Mouse (Mus musculus) limb, embryonic 14.5 days (tissue): ENCODE measurements at regions not wholly inside any gene's neighbourhood (a gene's known extent, or its start where the extent isn't known, plus 50 kb on each side); places are given as distances from the start of the nearest gene placed in this dataset.
A peak's percentile ranks its signal among the peaks of the same experiment; 100 is the strongest.
"Not testable (repeated sequence)": the region's sequence is repeated elsewhere in the genome, so short reads cannot be mapped to it uniquely, and the experiment has no call there.

Experiments
- ATAC-seq: fragments of 200-750 bp; cut with Nextera tagmentation; 2 replicates; pipeline ENCODE4 v1.8.0; 2017; ENCODE audit warnings: low read depth, moderate number of reproducible peaks, moderate TSS enrichment; ENCODE audit not compliant: low FRiP score
- DNase-seq: peaks from one replicate; pipeline ENCODE4 v3.0.0-alpha.2; 2015; ENCODE audit warnings: low spot score
- H3K27ac ChIP-seq: fragments of 300-500 bp; sonication (generic); replicated peaks from 2 replicates; pipeline ENCODE4 v1.5.1; 2014; ENCODE audit warnings: low read depth, mild to moderate bottlenecking, low read length, moderate library complexity, mixed read lengths
- H3K27me3 ChIP-seq: fragments of 300-500 bp; sonication (generic); 2 replicates; pipeline ENCODE4 v1.6.1; 2014; ENCODE audit warnings: low read length, mixed read lengths; ENCODE audit not compliant: control insufficient read depth, insufficient read depth
- H3K36me3 ChIP-seq: fragments of 300-500 bp; sonication (generic); 2 replicates; pipeline ENCODE4 v1.6.1; 2014; ENCODE audit warnings: mild to moderate bottlenecking, low read length, moderate library complexity, mixed read lengths; ENCODE audit not compliant: control insufficient read depth, insufficient read depth
- H3K4me1 ChIP-seq: fragments of 300-500 bp; sonication (generic); 2 replicates; pipeline ENCODE4 v1.6.1; 2014; ENCODE audit warnings: antibody characterized with exemption, low read length, mixed read lengths; ENCODE audit not compliant: control insufficient read depth, insufficient read depth
- H3K4me2 ChIP-seq: fragments of 300-500 bp; sonication (generic); replicated peaks from 2 replicates; pipeline ENCODE4 v1.6.1; 2014; ENCODE audit warnings: low read depth, mild to moderate bottlenecking, low read length, moderate library complexity; ENCODE audit not compliant: severe bottlenecking
- H3K4me3 ChIP-seq: fragments of 300-500 bp; sonication (generic); replicated peaks from 2 replicates; pipeline ENCODE4 v1.5.1; 2014; ENCODE audit warnings: low read length
- H3K9ac ChIP-seq: fragments of 300-500 bp; sonication (generic); 2 replicates; pipeline ENCODE4 v1.6.1; 2014; ENCODE audit warnings: mild to moderate bottlenecking, low read depth, low read length, moderate library complexity; ENCODE audit not compliant: severe bottlenecking
- H3K9me3 ChIP-seq: fragments of 300-500 bp; sonication (generic); 2 replicates; pipeline ENCODE4 v1.6.1; 2016; ENCODE audit warnings: low read length; ENCODE audit not compliant: control insufficient read depth
- WGBS: fragments of 180-500 bp; shearing (Covaris S2); extraction: QIAGEN DNeasy Blood & Tissue Kit; methylation state at CpG from one replicate; pipeline ENCODE4 v1.1.7; 2014; 5-methylcytosine and 5-hydroxymethylcytosine counted together

- not testable (repeated sequence) for H3K36me3 ChIP-seq, ATAC-seq, H3K4me2 ChIP-seq, H3K9me3 ChIP-seq, H3K27ac ChIP-seq, DNase-seq, H3K4me3 ChIP-seq, H3K9ac ChIP-seq, H3K27me3 ChIP-seq, H3K4me1 ChIP-seq
- WGBS, result 85% methylated on average over 3 of the region's 3 CpGs
Observed at GRCm38 (mm10) chr8:20266776-20267175, 96.2 kb downstream of the Gm15319 start.

- 81% methylated on average over 1 of the region's 1 CpGs for WGBS
- not testable (repeated sequence) for ATAC-seq, H3K9me3 ChIP-seq, H3K9ac ChIP-seq, H3K4me3 ChIP-seq, H3K27ac ChIP-seq, H3K4me1 ChIP-seq, H3K27me3 ChIP-seq, H3K36me3 ChIP-seq, DNase-seq, H3K4me2 ChIP-seq
Observed at GRCm38 (mm10) chr8:20264612-20265011, 98.4 kb downstream of the Gm15319 start.

DNA sequence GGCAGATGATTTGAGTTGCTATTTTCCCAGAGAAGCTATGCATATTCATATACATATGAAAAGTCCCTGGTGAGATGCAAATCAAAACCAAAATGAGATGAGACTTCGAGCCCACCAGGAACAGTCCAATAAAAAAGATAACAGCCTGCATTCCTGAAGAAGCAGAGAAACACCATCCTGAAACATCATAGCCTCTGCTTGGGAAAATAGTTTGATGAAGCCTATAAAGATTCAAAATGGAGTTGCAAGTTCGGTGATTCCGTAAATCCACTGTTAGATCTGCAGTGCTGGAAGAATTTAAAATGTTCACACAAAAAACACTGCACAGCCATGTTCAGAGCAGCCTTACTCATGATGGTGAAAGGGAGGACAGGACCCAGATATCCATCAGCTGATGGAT, 98.9 kb downstream of the Gm15319 start:
- H3K9me3 ChIP-seq, DNase-seq, H3K4me1 ChIP-seq, H3K27ac ChIP-seq, ATAC-seq, H3K36me3 ChIP-seq, H3K27me3 ChIP-seq, H3K9ac ChIP-seq, H3K4me3 ChIP-seq, H3K4me2 ChIP-seq: not testable (repeated sequence)
- WGBS, result 85% methylated on average over 3 of the region's 3 CpGs

DNA sequence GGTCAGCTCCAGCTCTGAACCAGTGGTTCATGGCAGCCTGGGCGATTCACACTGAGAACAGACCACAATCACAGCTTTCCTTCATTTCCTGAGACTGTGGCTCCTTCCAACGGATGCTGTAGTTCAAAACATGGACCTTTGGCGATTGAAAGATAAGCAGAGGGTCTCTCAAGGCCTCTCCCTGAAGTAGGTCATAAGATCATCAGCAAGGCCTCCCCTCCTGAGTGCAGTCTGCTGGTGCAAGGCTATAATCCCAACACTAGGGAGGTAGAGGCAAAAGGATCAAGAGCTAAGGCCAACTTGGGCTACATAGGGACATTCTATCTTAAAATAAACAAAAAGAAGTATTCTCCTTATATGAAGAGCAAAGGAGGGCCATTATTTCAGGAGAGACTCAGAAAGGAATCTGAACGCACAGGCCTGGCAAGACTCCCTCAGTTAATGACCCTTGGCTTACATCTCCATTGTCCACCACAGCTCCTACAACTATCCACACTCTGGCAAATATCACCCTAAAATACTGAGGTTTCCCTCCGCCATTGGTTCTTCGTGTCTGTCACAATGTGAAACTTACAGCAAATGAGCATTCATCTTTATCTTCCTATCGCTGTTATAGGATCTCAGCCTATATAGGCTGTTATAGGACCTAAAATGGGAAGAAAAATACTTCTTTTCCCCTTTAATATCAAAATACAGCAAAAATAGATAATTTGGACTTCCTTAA, 100.0 kb downstream of the Gm15319 start:
- H3K4me3 ChIP-seq, H3K9ac ChIP-seq, H3K9me3 ChIP-seq, ATAC-seq, DNase-seq, H3K4me2 ChIP-seq, H3K27me3 ChIP-seq, H3K27ac ChIP-seq, H3K36me3 ChIP-seq, H3K4me1 ChIP-seq: not testable (repeated sequence)
- 81% methylated on average over 5 of the region's 7 CpGs for WGBS

DNA sequence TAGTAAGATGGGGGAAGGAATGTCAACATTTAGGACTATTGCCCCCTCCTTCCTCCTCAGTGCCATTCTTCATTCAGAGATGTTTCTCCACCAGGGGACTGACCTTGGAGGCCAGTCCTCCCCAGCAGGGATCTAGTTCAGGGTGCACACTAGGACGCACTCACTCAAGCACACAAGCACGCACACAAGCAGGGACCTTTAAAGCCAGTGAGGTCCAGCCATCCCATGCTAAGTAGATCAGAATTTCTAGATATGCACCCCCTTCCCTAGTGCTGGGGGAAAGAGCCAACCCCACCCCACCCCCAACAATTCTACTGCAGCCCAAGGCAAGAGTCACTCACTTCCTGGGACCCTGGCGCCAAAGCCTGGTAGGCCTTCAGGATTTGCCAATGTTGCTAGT, 100.8 kb downstream of the Gm15319 start:
- H3K9me3 ChIP-seq, H3K27ac ChIP-seq, H3K4me3 ChIP-seq, H3K9ac ChIP-seq, ATAC-seq, H3K27me3 ChIP-seq, H3K4me2 ChIP-seq, H3K4me1 ChIP-seq, H3K36me3 ChIP-seq: not testable (repeated sequence)
- no CpG with 5 or more reads among the region's 3 CpGs for WGBS
- peak; percentile 1 for DNase-seq

DNA sequence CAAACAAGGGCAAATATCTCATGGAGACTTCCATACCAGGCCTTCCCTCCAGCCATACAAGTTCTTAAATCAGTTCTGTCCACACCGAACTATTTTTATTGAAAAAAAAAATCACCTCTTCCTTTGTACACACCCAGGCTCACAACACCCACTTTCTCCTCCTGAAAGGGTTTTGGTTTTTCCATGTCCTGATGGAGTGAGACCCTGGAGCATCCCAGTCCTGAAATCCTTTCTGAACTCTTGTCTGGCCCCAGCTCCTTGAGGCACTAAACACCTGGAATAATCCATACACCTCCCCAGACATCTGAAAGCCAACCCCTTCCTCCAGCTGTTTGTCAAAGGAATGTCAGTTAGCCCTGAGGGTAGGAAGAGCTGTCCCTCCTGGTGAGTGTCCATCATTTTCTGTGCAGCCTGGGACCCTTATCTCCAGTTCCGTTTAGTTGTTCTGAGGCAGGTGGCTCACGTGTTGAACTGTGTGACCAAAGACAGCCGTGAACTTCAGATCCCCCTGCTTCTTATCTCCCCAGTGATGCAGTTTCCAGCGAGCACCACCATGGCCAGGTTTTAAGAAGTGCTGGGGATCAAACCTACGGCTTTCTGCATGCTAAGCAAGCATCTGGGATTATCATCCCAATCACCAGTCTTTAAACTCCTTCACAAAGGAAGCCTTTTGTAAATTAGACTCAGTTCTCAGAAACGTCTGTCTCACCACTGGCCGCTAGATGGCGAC, 101.4 kb downstream of the Gm15319 start:
- not testable (repeated sequence) for H3K9me3 ChIP-seq, H3K27ac ChIP-seq, H3K4me2 ChIP-seq, H3K36me3 ChIP-seq, H3K4me1 ChIP-seq, H3K9ac ChIP-seq, DNase-seq, ATAC-seq, H3K4me3 ChIP-seq, H3K27me3 ChIP-seq
- WGBS, result 54% methylated on average over 5 of the region's 9 CpGs

- ATAC-seq, H3K27me3 ChIP-seq, H3K27ac ChIP-seq, H3K4me2 ChIP-seq, H3K9ac ChIP-seq, DNase-seq, H3K9me3 ChIP-seq, H3K36me3 ChIP-seq, H3K4me3 ChIP-seq, H3K4me1 ChIP-seq: not testable (repeated sequence)
- WGBS, result no CpG with 5 or more reads among the region's 2 CpGs
Observed at GRCm38 (mm10) chr8:20261007-20261406, 102.0 kb downstream of the Gm15319 start.

GRCm38 (mm10) chr8:20260125-20260640, 102.8 kb downstream of the Gm15319 start:
- H3K27me3 ChIP-seq, H3K9me3 ChIP-seq, DNase-seq, H3K27ac ChIP-seq, H3K4me3 ChIP-seq, H3K4me2 ChIP-seq, ATAC-seq, H3K4me1 ChIP-seq, H3K9ac ChIP-seq, H3K36me3 ChIP-seq: not testable (repeated sequence)
- WGBS, result 86% methylated on average over 3 of the region's 7 CpGs
